Comparison of ENCODE assay signal across 9 mouse cellular contexts in genomic region chr4:12170986-12171317, GRCm38 (mm10). TPM values are rescaled to one million over a fixed set of nuclear protein-coding genes. Genes with fewer than 3 reads are reported as not detected.
A peak's percentile ranks its signal among the peaks of the same experiment; 100 is the strongest.
DNase-seq lines count a peak whose midpoint lies in the region; ATAC-seq and TF ChIP-seq lines count a peak whose summit lies in the region.
"Had no signal": no experiment of that assay in that cellular context is flagged by ENCODE, and none has a peak within 500 bp of the region (broad histone marks: within the 10 kb centered on the region; RNA-seq: fewer than 3 reads in every experiment).

No protein-coding gene starts in this region.

- no peak for TF ChIP-seq CTCF in ES-Bruce4 (IDR thresholded peaks at IDR 0.05; ENCODE audit: low read depth, low read length)
- TF ChIP-seq CTCF in liver, postnatal 0 days (IDR thresholded peaks at IDR 0.05; ENCODE audit: low read depth), result no peak

- peak overlapping the region; percentile 70 for H3K4me2 ChIP-seq in heart, embryonic 14.5 days (ENCODE audit: low read length)
- peak overlapping the region; percentile 75 for H3K4me2 ChIP-seq in forebrain, embryonic 16.5 days (ENCODE audit: low read length)
- peak overlapping the region; percentile 90 for H3K4me2 ChIP-seq in liver, postnatal 0 days (ENCODE audit: low read depth, low read length)

- TF ChIP-seq EP300 in ES-Bruce4 (IDR thresholded peaks at IDR 0.05; ENCODE audit: insufficient read depth, low read depth, low read length), result no peak
- TF ChIP-seq EP300 in liver, postnatal 0 days (IDR thresholded peaks at IDR 0.05; ENCODE audit: low read depth), result no peak

- no peak for DNase-seq in heart, postnatal 4 days
- no peak for DNase-seq in liver, postnatal 0 days
- no peak for DNase-seq in cerebellum, postnatal 10 days
- no peak for DNase-seq in thymus, postnatal 25 days
- DNase-seq in gastrocnemius, postnatal 10 days, result no peak

- H3K36me3 ChIP-seq in heart, embryonic 14.5 days (ENCODE audit: control insufficient read depth, insufficient read depth, low read length), result peaks cover 29% of the 10 kb centered on the region
- peaks cover 9% of the 10 kb centered on the region for H3K36me3 ChIP-seq in ES-Bruce4 (ENCODE audit: control insufficient read depth, insufficient read depth, low read length, poor library complexity, severe bottlenecking)
- H3K36me3 ChIP-seq in forebrain, embryonic 16.5 days (ENCODE audit: control insufficient read depth, insufficient read depth), result peaks cover 9% of the 10 kb centered on the region
- H3K36me3 ChIP-seq in liver, postnatal 0 days (replicated peaks; ENCODE audit: insufficient read depth, low read length), result peaks cover 11% of the 10 kb centered on the region; the same call in 1 of the 2 replicates
- H3K36me3 ChIP-seq: G1E had no signal

- peak overlapping the region; percentile 87 for H3K9ac ChIP-seq in heart, embryonic 14.5 days (ENCODE audit: low read length)
- peak overlapping the region; percentile 96 for H3K9ac ChIP-seq in ES-Bruce4 (ENCODE audit: low read depth, poor library complexity, severe bottlenecking)
- peak overlapping the region; percentile 99 for H3K9ac ChIP-seq in forebrain, embryonic 16.5 days (replicated peaks; ENCODE audit: low read depth, low read length)
- H3K9ac ChIP-seq in liver, postnatal 0 days (replicated peaks), result peak overlapping the region; percentile 90

- H3K27ac ChIP-seq in heart, embryonic 14.5 days (replicated peaks in 1 of 2; ENCODE audit: control insufficient read depth in 1 of 2, insufficient read depth in 1 of 2, low read depth in 2 of 2, low read length in 2 of 2), result peak overlapping the region; percentile 56 to 76; a peak in 3 of 4 replicates
- no peak overlapping the region for H3K27ac ChIP-seq in ES-Bruce4 (ENCODE audit: insufficient read depth, low read length)
- peak overlapping the region; percentile 92 for H3K27ac ChIP-seq in forebrain, embryonic 16.5 days (ENCODE audit: low read length)
- peak overlapping the region; percentile 69; the same call in 1 of the 2 replicates for H3K27ac ChIP-seq in liver, postnatal 0 days (ENCODE audit: low read depth)

- no peaks in the 10 kb centered on the region for H3K27me3 ChIP-seq in heart, embryonic 14.5 days (ENCODE audit: control insufficient read depth, insufficient read depth, low read length)
- H3K27me3 ChIP-seq in ES-Bruce4 (ENCODE audit: control insufficient read depth, insufficient read depth, low read length, poor library complexity, severe bottlenecking), result no peaks in the 10 kb centered on the region
- no peaks in the 10 kb centered on the region for H3K27me3 ChIP-seq in forebrain, embryonic 16.5 days (replicated peaks; ENCODE audit: control insufficient read depth, insufficient read depth, low read length)
- no peaks in the 10 kb centered on the region for H3K27me3 ChIP-seq in liver, postnatal 0 days (ENCODE audit: insufficient read depth, low read length)

- no peak for ATAC-seq in heart, embryonic 14.5 days (ENCODE audit: insufficient number of reproducible peaks, insufficient read depth, low FRiP score, low read depth)
- ATAC-seq in forebrain, embryonic 16.5 days, result no peak
- ATAC-seq in liver, postnatal 0 days, result no peak

- 14% methylated on average over 9 of the region's 9 CpGs for WGBS in heart, embryonic 14.5 days
- WGBS in forebrain, embryonic 16.5 days, result 5% methylated on average over 9 of the region's 9 CpGs
- 24% methylated on average over 9 of the region's 9 CpGs for WGBS in liver, postnatal 0 days (ENCODE audit: insufficient replicate concordance)

- peaks cover 3 to 4% of the 10 kb centered on the region in 2 experiments; a peak in 2 of 4 replicates for H3K4me1 ChIP-seq in heart, embryonic 14.5 days (ENCODE audit: control insufficient read depth in 2 of 2, insufficient read depth in 2 of 2, low read length in 2 of 2)
- no peaks in the 10 kb centered on the region for H3K4me1 ChIP-seq in ES-Bruce4 (ENCODE audit: control insufficient read depth, insufficient read depth, low read length)
- peaks cover 12% of the 10 kb centered on the region for H3K4me1 ChIP-seq in forebrain, embryonic 16.5 days (replicated peaks; ENCODE audit: control insufficient read depth, insufficient read depth, low read length)
- H3K4me1 ChIP-seq in liver, postnatal 0 days (ENCODE audit: insufficient read depth), result no peaks in the 10 kb centered on the region

- H3K4me3 ChIP-seq in heart, embryonic 14.5 days (ENCODE audit: control insufficient read depth in 1 of 2, insufficient read depth in 1 of 2, low read depth in 1 of 2, low read length in 2 of 2), result peak overlapping the region; percentile 68 to 81
- peak overlapping the region; percentile 71 for H3K4me3 ChIP-seq in ES-Bruce4 (ENCODE audit: low read depth, low read length)
- peak overlapping the region; percentile 87 for H3K4me3 ChIP-seq in forebrain, embryonic 16.5 days (replicated peaks; ENCODE audit: low read length)
- peak overlapping the region; percentile 74 for H3K4me3 ChIP-seq in liver, postnatal 0 days (ENCODE audit: low read depth, low read length)

- no peaks in the 10 kb centered on the region for H3K9me3 ChIP-seq in heart, embryonic 14.5 days (ENCODE audit: control insufficient read depth, low read length)
- H3K9me3 ChIP-seq in ES-Bruce4 (replicated peaks; ENCODE audit: control insufficient read depth, insufficient read depth, low read length, poor library complexity, severe bottlenecking), result no peaks in the 10 kb centered on the region
- no peaks in the 10 kb centered on the region for H3K9me3 ChIP-seq in forebrain, embryonic 16.5 days (ENCODE audit: control insufficient read depth, low read length)
- H3K9me3 ChIP-seq in liver, postnatal 0 days (ENCODE audit: low read length), result no peaks in the 10 kb centered on the region
- H3K9me3 ChIP-seq: G1E had no signal

- TF ChIP-seq POLR2A in ES-Bruce4 (IDR thresholded peaks at IDR 0.05; ENCODE audit: insufficient read depth, low read length), result no peak

RNA-seq across cellular contexts. Expression of gene Fam92a, which starts 0.9 kb away (rescaled TPM):
- polyA plus RNA-seq in heart, embryonic 14.5 days (2014; fragmentation: Nextera tagmentation; extraction: Ambion mirVana), result 69.4 and 74.7 TPM in 2 replicates
- total RNA-seq in heart, postnatal 4 days (2021), result 10 to 100 TPM; 47.6 to 47.8 TPM
- 38.5 and 45.8 TPM in 2 replicates for polyA plus RNA-seq in ES-Bruce4 (2011; ENCODE audit: insufficient read depth, insufficient read length, low read depth, missing spikeins)
- 95.8 and 97.2 TPM in 2 replicates for polyA plus RNA-seq in forebrain, embryonic 16.5 days (2015; fragmentation: Nextera tagmentation; extraction: Ambion mirVana)
- 23.8 and 26.9 TPM in 2 replicates for polyA plus RNA-seq in liver, postnatal 0 days (2015; fragmentation: Nextera tagmentation; extraction: Ambion mirVana)
- total RNA-seq in gastrocnemius, postnatal 10 days (2021), result 10 to 100 TPM; 23.0 to 23.4 TPM
- polyA plus RNA-seq: G1E had no signal

RNA-seq across cellular contexts. Expression of gene Rbm12b1, which starts 30.9 kb away (rescaled TPM):
- polyA plus RNA-seq in heart, embryonic 14.5 days (2014; fragmentation: Nextera tagmentation; extraction: Ambion mirVana), result 4.7 and 5.5 TPM in 2 replicates
- total RNA-seq in heart, postnatal 4 days (2021), result 1 to 10 TPM; 6.9 to 7.1 TPM
- 7.2 and 10.1 TPM in 2 replicates for polyA plus RNA-seq in ES-Bruce4 (2011; ENCODE audit: insufficient read depth, insufficient read length, low read depth, missing spikeins)
- polyA plus RNA-seq in forebrain, embryonic 16.5 days (2015; fragmentation: Nextera tagmentation; extraction: Ambion mirVana), result 10.6 and 12.0 TPM in 2 replicates
- 2.1 and 2.3 TPM in 2 replicates for polyA plus RNA-seq in liver, postnatal 0 days (2015; fragmentation: Nextera tagmentation; extraction: Ambion mirVana)
- total RNA-seq in gastrocnemius, postnatal 10 days (2021), result 1 to 10 TPM; 3.5 to 6.9 TPM
